Mouse (Mus musculus): ENCODE measurements around the gene Anp32a. TPM values are rescaled to one million over a fixed set of nuclear protein-coding genes. Genes with fewer than 3 reads are reported as not detected.

Anp32a gene
- polyA plus RNA-seq, 1 experiment from 2014 or later, result 235 TPM

GRCm38 (mm10) chr9:62421911-62422310 is 80.8 kb downstream of the Anp32a start:
- no peaks in the 10 kb centered on the region for H3K27me3 ChIP-seq
- H3K4me2 ChIP-seq (replicated peaks), result no peak overlapping the region
- H3K27ac ChIP-seq, result no peak overlapping the region
- peaks cover 11% of the 10 kb centered on the region; the same call in 1 of the 2 replicates for H3K4me1 ChIP-seq
- H3K9ac ChIP-seq, result no peak overlapping the region
- ATAC-seq (ENCODE audit: insufficient number of reproducible peaks, insufficient read depth, low FRiP score, low TSS enrichment), result no peak
- no peak overlapping the region for H3K4me3 ChIP-seq
- H3K36me3 ChIP-seq, result peaks cover 5% of the 10 kb centered on the region; the same call in 1 of the 2 replicates
- WGBS, result 92% methylated on average over 6 of the region's 6 CpGs
- H3K9me3 ChIP-seq, result no peaks in the 10 kb centered on the region

- no peak for ATAC-seq (ENCODE audit: insufficient number of reproducible peaks, insufficient read depth, low FRiP score, low TSS enrichment)
- 87% methylated on average over 10 of the region's 10 CpGs for WGBS
- Histone ChIP-seq H3K4me1 (peaks cover 11% of the 10 kb centered on the region; the same call in 1 of the 2 replicates), H3K4me3 (no peak overlapping the region), H3K36me3 (peaks cover 9% of the 10 kb centered on the region), H3K27me3 (no peaks in the 10 kb centered on the region), H3K9ac (no peak overlapping the region), H3K27ac (no peak overlapping the region), H3K9me3 (no peaks in the 10 kb centered on the region), H3K4me2 (replicated peaks) (no peak overlapping the region)
Observed at GRCm38 (mm10) chr9:62422926-62423325, 81.8 kb downstream of the Anp32a start.

DNA sequence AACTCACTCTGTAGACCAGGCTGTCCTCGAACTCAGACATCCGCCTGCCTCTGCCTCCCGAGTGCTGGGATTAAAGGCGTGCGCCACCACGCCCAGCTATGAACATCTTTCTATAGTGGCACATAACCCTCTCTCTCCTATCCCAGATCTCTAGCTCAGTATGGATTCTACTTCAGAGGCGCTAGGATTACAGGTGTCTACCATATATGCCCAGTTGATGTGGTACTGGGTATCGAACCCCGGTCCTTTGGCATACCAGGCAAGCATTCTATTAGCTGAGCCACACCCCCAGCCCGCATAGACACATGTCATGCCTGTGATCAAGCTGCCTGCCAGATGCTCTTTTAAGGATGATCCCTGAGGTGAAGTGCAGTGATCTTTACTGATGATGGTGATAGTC is 82.8 kb downstream of the Anp32a start:
- 94% methylated on average over 10 of the region's 10 CpGs for WGBS

DNA sequence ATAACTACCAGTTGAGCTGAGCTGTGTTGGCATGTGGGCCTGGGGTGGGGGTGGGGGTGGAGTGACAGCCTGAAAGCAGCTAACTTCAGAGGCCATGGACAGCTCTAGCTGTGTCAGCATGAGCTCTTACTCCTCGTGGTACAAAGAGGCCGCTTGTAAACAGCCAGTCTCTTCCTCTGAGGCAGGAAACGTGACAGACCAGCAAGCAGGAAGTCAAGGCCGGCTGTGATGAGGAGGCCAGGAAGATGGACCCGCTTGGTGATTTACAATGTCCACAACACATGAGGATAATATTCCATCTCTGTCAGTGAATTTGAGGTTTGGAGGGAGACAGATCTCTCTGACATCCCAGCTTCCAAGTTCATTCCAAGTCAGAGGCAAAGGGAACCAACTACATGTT is 84.2 kb downstream of the Anp32a start:
- Histone ChIP-seq H3K27ac (0 out of 2 replicates have a peak overlapping the region, but pooled peaks have one; percentile 13), H3K27me3 (no peaks in the 10 kb centered on the region), H3K4me2 (replicated peaks) (no peak overlapping the region), H3K36me3 (peaks cover 12% of the 10 kb centered on the region), H3K4me3 (no peak overlapping the region), H3K9me3 (no peaks in the 10 kb centered on the region), H3K4me1 (peaks cover 11% of the 10 kb centered on the region; the same call in 1 of the 2 replicates), H3K9ac (no peak overlapping the region)
- no peak for ATAC-seq (ENCODE audit: insufficient number of reproducible peaks, insufficient read depth, low FRiP score, low TSS enrichment)
- 48% methylated on average over 5 of the region's 5 CpGs for WGBS

More for the DNA sequence above, 82.8 kb downstream of the Anp32a start:
- H3K27ac ChIP-seq, result no peak overlapping the region
- H3K4me2 ChIP-seq (replicated peaks), result no peak overlapping the region
- peaks cover 9% of the 10 kb centered on the region for H3K36me3 ChIP-seq
- no peak for ATAC-seq (ENCODE audit: insufficient number of reproducible peaks, insufficient read depth, low FRiP score, low TSS enrichment)
- H3K4me1 ChIP-seq, result peaks cover 11% of the 10 kb centered on the region; the same call in 1 of the 2 replicates
- H3K9me3 ChIP-seq, result no peaks in the 10 kb centered on the region
- no peaks in the 10 kb centered on the region for H3K27me3 ChIP-seq
- no peak overlapping the region for H3K9ac ChIP-seq
- H3K4me3 ChIP-seq, result no peak overlapping the region

DNA sequence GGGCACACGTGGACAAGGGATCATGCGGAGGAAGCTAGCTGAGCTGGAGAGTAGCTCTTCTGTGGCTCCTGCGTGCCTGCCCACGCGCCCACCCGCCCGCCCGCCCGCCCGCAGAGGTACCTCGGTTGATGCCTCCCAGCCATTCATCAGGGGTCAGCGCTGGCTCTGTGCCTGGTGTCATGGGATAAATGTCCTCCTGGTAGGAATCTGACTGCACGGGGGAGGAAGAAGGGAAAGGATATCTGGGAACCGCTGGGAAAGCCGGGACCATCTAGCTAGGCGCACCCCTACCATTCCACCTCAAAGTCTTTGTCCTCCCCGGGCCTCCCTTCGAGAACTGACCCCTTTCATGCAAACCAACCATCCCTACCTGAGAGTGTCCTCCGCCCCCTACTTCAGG is 84.9 kb downstream of the Anp32a start:
- no peak for ATAC-seq (ENCODE audit: insufficient number of reproducible peaks, insufficient read depth, low FRiP score, low TSS enrichment)
- 92% methylated on average over 19 of the region's 19 CpGs for WGBS
- Histone ChIP-seq H3K9ac (no peak overlapping the region), H3K36me3 (peaks cover 13% of the 10 kb centered on the region), H3K4me2 (replicated peaks) (no peak overlapping the region), H3K4me3 (no peak overlapping the region), H3K27me3 (no peaks in the 10 kb centered on the region), H3K4me1 (0 out of 2 replicates have a peak, but pooled peaks cover 5% of the 10 kb centered on the region), H3K9me3 (no peaks in the 10 kb centered on the region), H3K27ac (0 out of 2 replicates have a peak overlapping the region, but pooled peaks have one; percentile 13)

DNA sequence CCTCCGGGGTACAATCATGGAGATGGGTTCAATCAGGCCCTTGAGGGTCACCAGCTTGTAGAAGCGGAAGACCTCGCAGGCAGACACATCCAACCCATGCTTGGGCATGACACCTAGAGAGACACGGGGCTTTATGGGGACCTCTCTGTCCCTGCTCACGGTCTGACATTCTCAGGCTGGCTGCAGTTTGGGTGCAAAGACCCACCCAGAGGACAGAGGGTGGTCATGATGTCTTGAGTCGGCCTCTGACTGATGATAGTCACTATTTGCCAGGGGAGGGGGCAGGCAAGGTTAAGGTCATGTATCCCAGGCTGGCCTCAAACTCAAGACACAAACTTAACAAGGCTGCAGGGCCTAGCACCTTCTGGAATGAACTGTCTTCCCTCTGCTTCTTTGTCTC is 85.4 kb downstream of the Anp32a start:
- no peak overlapping the region for H3K4me3 ChIP-seq
- peaks cover 13% of the 10 kb centered on the region for H3K36me3 ChIP-seq
- no peak for ATAC-seq (ENCODE audit: insufficient number of reproducible peaks, insufficient read depth, low FRiP score, low TSS enrichment)
- H3K9ac ChIP-seq, result no peak overlapping the region
- H3K4me2 ChIP-seq (replicated peaks), result no peak overlapping the region
- 0 out of 2 replicates have a peak, but pooled peaks cover under 1% of the 10 kb centered on the region for H3K4me1 ChIP-seq
- H3K9me3 ChIP-seq, result no peaks in the 10 kb centered on the region
- no peaks in the 10 kb centered on the region for H3K27me3 ChIP-seq
- H3K27ac ChIP-seq, result no peak overlapping the region
- WGBS, result 94% methylated on average over 6 of the region's 6 CpGs

DNA sequence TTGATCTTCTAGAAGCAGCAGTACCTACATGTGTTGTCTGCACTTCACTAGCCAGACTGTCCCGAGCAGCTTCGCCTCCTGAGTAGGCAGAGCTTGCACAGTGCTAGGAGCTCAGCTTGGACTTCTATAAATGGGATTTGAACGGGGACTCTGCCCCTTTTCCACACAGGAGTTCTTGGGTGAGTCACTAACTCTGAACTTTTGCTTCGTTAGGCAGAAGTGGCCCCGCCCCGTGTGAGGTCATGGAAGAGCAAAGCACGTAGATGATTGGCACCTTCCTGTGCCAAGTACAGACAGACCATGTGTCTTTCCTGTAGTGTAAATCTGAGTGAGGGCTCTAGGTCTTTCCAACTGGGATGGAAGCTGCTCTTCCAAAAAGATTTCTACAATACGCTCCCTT is 85.9 kb downstream of the Anp32a start:
- WGBS, result 88% methylated on average over 8 of the region's 8 CpGs
- no peak for ATAC-seq (ENCODE audit: insufficient number of reproducible peaks, insufficient read depth, low FRiP score, low TSS enrichment)
- H3K27me3 ChIP-seq, result no peaks in the 10 kb centered on the region

More for the DNA sequence above, 85.9 kb downstream of the Anp32a start:
- H3K9ac ChIP-seq, result no peak overlapping the region
- no peak overlapping the region for H3K4me2 ChIP-seq (replicated peaks)
- no peaks in the 10 kb centered on the region for H3K9me3 ChIP-seq
- no peaks in the 10 kb centered on the region; the same call in 1 of the 2 replicates for H3K4me1 ChIP-seq
- no peak overlapping the region for H3K4me3 ChIP-seq
- H3K27ac ChIP-seq, result no peak overlapping the region
- H3K36me3 ChIP-seq, result peaks cover 13% of the 10 kb centered on the region

Other genes starting within 250 kb of the Anp32a start
- gene Glce, start 218.6 kb upstream of the Anp32a start, polyA plus RNA-seq (2016; fragmentation: Nextera tagmentation; extraction: Ambion mirVana), result 34.7 and 37.1 TPM in 2 replicates
- not detected in 2 replicates for gene Spesp1, start 59.1 kb upstream of the Anp32a start, polyA plus RNA-seq (2016; fragmentation: Nextera tagmentation; extraction: Ambion mirVana)
- 12.9 and 13.5 TPM in 2 replicates for gene Coro2b, start 195.8 kb downstream of the Anp32a start, polyA plus RNA-seq (2016; fragmentation: Nextera tagmentation; extraction: Ambion mirVana)

All from embryonic facial prominence, embryonic 12.5 days (tissue).